Mouse (Mus musculus) liver, embryonic 14.5 days (tissue): Measurements from ENCODE around the gene Pdcd1lg2. TPM values are rescaled to one million over a fixed set of nuclear protein-coding genes. Genes with fewer than 3 reads are reported as not detected.

Source experiments
- ATAC-seq: fragments of 200-750 bp; cut with Nextera tagmentation; 2 replicates; pipeline ENCODE4 v1.8.0; 2017; ENCODE audit warnings: moderate number of reproducible peaks, mild to moderate bottlenecking, moderate library complexity; ENCODE audit not compliant: insufficient read depth
- DNase-seq, 3 experiments: peaks; one replicate each; pipeline ENCODE4 v3.0.0-alpha.2; 2012 to 2013; ENCODE audit warnings: low read depth in 3 of 3, low spot score in 3 of 3
- H3K27ac ChIP-seq: fragments of 300-500 bp; sonication (generic); 2 replicates; pipeline ENCODE4 v1.5.1; 2014; ENCODE audit warnings: moderate library complexity, mild to moderate bottlenecking, control low read depth, inconsistent platforms
- H3K27me3 ChIP-seq: fragments of 300-500 bp; sonication (generic); 2 replicates; pipeline ENCODE4 v1.6.1; 2014; ENCODE audit warnings: mild to moderate bottlenecking, low read length, moderate library complexity; ENCODE audit not compliant: control insufficient read depth, insufficient read depth
- H3K36me3 ChIP-seq: fragments of 300-500 bp; sonication (generic); replicated peaks from 2 replicates; pipeline ENCODE4 v1.6.1; 2014; ENCODE audit warnings: low read depth; ENCODE audit not compliant: control insufficient read depth, insufficient read depth
- H3K4me1 ChIP-seq, 2 experiments: fragments of 200-500 bp in 1 of 2; fragments of 300-500 bp in 1 of 2; sonication (generic) in 1 of 2; replicated peaks; 2 replicates each; pipeline ENCODE4 v1.6.1; 2012 to 2014; ENCODE audit warnings: antibody characterized with exemption in 1 of 2, inconsistent platforms in 1 of 2, low read length in 1 of 2; ENCODE audit not compliant: control insufficient read depth in 2 of 2, insufficient read depth in 2 of 2
- H3K4me2 ChIP-seq: fragments of 300-500 bp; sonication (generic); 2 replicates; pipeline ENCODE4 v1.6.1; 2014; ENCODE audit warnings: low read depth, mild to moderate bottlenecking, control low read depth, moderate library complexity
- H3K4me3 ChIP-seq, 2 experiments: fragments of 200-500 bp in 1 of 2; fragments of 300-500 bp in 1 of 2; sonication (generic) in 1 of 2; 2 replicates each; pipeline ENCODE4 v1.5.1; 2012 to 2014; ENCODE audit warnings: low read depth in 2 of 2, low read length in 2 of 2, mild to moderate bottlenecking in 2 of 2, control low read depth in 1 of 2, inconsistent platforms in 1 of 2, moderate library complexity in 1 of 2; ENCODE audit not compliant: insufficient read depth in 1 of 2
- H3K9ac ChIP-seq: fragments of 300-500 bp; sonication (generic); replicated peaks from 2 replicates; pipeline ENCODE4 v1.6.1; 2014; ENCODE audit warnings: mild to moderate bottlenecking, control low read depth, moderate library complexity
- H3K9me3 ChIP-seq: fragments of 300-500 bp; sonication (generic); 2 replicates; pipeline ENCODE4 v1.6.1; 2016; ENCODE audit warnings: low read length, mixed read lengths; ENCODE audit not compliant: control insufficient read depth
- CTCF ChIP-seq: IDR thresholded peaks from 2 replicates; pipeline ENCODE4 v1.5.1; 2016; ENCODE audit warnings: antibody characterized with exemption, low read depth, control low read depth
- EP300 ChIP-seq: IDR thresholded peaks from 2 replicates; pipeline ENCODE4 v1.6.1; 2016; ENCODE audit warnings: antibody characterized with exemption, low read depth
- WGBS: fragments of 180-500 bp; shearing (Covaris S2); extraction: QIAGEN DNeasy Blood & Tissue Kit; methylation state at CpG from one replicate; pipeline ENCODE4 v1.1.7; 2014; ENCODE audit not compliant: insufficient replicate concordance; 5-methylcytosine and 5-hydroxymethylcytosine counted together
- polyA plus RNA-seq, 2 experiments: library from polyadenylated mRNA; depleted of rRNA in 1 of 2; stranded (reverse) in 1 of 2; unstranded in 1 of 2; fragments of >200 nt; fragmentation: Nextera tagmentation in 1 of 2; extraction: Ambion mirVana in 1 of 2; gene quantifications; 2 replicates each; pipeline versions ENCODE4 v1.2.1 to v1.2.3; 2012 to 2014

The Pdcd1lg2 gene
- polyA plus RNA-seq, 2 experiments: 0.02 TPM; not detected in 1

DNA sequence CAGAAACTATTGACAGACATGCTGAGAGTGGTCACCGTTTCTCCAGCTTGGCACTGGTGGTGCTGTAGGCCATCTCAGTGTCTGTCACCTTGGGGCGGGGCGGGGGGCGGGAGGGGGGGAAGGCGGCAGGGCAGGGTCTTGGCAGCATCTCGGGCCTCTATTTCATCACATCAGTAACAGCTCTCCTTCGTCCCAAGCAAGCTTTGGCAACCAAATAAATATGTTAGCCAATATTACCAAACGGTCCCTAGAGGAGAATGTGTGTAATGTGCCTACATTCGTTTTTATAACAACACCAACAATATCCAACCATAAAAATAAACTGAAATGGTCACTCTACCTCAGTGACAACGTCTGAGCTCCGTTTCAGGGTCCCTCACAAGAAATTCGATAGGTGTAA, 40.6 kb upstream of the Pdcd1lg2 start:
- no peak overlapping the region for H3K27ac ChIP-seq
- no peaks in the 10 kb centered on the region for H3K27me3 ChIP-seq
- no peak overlapping the region for H3K9ac ChIP-seq
- H3K4me2 ChIP-seq: no peak overlapping the region
- H3K4me1 ChIP-seq: peaks cover 13 to 18% of the 10 kb centered on the region in 2 experiments
- no peak overlapping the region for H3K4me3 ChIP-seq
- no peak for TF ChIP-seq CTCF
- TF ChIP-seq EP300: no peak
- no peak for DNase-seq
- 58% methylated on average over 12 of the region's 12 CpGs for WGBS
- no peak for ATAC-seq
- no peaks in the 10 kb centered on the region for H3K9me3 ChIP-seq
- no peaks in the 10 kb centered on the region for H3K36me3 ChIP-seq

DNA sequence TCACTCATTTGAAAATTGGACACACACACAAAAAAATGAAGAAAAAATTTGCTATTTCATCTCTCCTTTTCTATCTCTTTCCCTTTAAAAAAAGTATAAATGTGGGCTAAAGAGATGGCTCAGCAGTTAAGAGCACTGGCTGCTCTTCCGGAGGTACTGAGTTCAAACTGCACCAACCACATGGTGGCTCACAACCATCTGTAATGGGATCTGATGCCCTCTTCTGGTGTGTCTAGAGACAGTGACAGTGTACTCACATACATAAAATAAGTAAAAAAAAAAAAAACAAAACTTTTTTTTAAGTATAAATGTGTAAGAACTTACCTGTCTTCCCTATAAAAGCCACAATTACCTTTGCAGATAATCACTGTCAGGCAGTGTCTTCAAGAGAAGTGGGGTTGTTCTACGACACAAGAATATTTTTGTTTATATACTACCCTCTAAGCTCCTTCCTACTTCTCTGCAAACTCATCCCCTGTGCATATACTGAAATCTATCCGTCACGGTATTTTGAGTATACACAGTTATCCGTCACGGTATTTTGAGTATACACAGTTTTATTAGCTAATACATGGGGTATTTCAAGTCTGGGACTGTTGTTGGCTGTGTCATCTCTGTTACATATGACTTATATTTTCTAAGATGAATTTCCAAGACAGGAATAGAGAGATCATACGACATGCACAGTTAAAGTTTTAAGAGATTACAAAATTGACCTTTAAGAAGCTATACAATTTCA, 40.0 kb upstream of the Pdcd1lg2 start:
- Histone ChIP-seq H3K27ac (no peak overlapping the region), H3K4me3 (no peak overlapping the region), H3K4me2 (no peak overlapping the region), H3K36me3 (no peaks in the 10 kb centered on the region), H3K9me3 (no peaks in the 10 kb centered on the region), H3K9ac (no peak overlapping the region), H3K27me3 (no peaks in the 10 kb centered on the region), H3K4me1 (peaks cover 13 to 18% of the 10 kb centered on the region in 2 experiments)
- 77% methylated on average over 7 of the region's 7 CpGs for WGBS
- no peak for DNase-seq
- TF ChIP-seq EP300 (no peak), CTCF (no peak)
- ATAC-seq: no peak

DNA sequence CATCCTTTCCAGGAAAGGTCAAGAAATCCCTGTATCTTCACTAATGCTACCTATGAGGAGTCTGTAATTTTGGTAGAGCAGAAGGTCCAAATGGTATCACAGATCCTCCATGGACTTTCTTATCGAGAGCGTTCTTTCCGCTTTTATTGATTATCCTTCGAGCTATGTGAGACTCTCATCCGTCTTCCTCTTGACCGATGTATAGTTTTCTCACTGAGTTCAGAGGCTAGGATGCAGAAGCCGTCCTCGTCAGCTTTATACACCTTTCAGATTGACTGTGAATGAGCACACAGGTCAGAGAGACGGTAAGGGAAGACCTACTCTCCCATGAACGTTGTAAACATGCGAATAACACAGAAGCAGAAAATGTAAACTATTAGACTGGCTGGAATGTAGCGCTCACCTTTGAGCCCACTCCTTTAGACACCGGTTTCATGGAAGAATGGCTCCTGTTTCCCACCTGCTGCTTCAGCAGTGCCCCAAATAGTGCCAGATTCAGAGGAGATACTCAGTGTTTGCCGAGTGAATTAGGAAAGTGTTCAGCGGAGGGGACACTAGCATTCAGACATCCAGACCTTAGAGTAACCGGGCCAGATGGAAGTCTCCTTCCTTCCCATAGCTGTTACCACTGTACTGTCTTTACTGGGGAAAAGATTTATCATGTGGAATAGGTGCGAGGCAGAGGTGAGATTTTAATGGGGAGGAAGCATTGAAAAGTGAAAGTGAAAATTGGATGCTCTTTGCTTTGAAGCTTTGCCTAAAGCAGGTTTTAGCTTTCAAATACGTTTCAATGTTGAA, 39.2 kb upstream of the Pdcd1lg2 start:
- H3K27ac ChIP-seq: no peak overlapping the region
- 66% methylated on average over 18 of the region's 18 CpGs for WGBS
- H3K27me3 ChIP-seq: no peaks in the 10 kb centered on the region
- no peaks in the 10 kb centered on the region for H3K36me3 ChIP-seq
- H3K4me3 ChIP-seq: peak overlapping the region in 1 of 2 experiments; percentile 15; a peak in 1 of 4 replicates
- H3K9me3 ChIP-seq: no peaks in the 10 kb centered on the region
- H3K4me1 ChIP-seq: peaks cover 9 to 13% of the 10 kb centered on the region in 2 experiments
- H3K9ac ChIP-seq: no peak overlapping the region; the same call in 1 of the 2 replicates
- no peak for TF ChIP-seq CTCF
- no peak for TF ChIP-seq EP300
- DNase-seq (no peak), ATAC-seq (no peak)
- H3K4me2 ChIP-seq: peak overlapping the region; percentile 37

DNA sequence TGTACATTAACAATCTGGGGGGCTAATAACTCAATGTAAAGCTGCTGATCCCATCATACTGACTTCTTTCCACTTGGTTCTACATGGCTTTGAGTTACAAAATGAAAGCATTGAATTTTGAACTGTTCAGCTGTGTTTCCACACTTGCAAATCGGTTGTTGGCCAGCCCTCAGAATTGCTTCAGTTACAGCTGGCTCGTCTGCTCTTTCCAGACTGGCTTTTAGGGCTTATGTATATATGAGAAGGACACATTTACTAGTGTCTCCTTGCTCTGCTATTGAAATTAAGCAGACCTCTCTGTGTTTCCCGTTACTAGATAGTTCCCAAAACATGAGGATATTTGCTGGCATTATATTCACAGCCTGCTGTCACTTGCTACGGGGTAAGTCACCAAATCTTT, 38.6 kb upstream of the Pdcd1lg2 start:
- Histone ChIP-seq H3K4me2 (peak overlapping the region; percentile 37), H3K4me1 (peaks cover 6 to 11% of the 10 kb centered on the region in 2 experiments), H3K9me3 (no peaks in the 10 kb centered on the region), H3K4me3 (no peak overlapping the region), H3K27ac (no peak overlapping the region), H3K9ac (no peak overlapping the region), H3K36me3 (no peaks in the 10 kb centered on the region), H3K27me3 (no peaks in the 10 kb centered on the region)
- 55% methylated on average over 4 of the region's 4 CpGs for WGBS
- ATAC-seq (no peak), DNase-seq (no peak)
- TF ChIP-seq CTCF: no peak
- no peak for TF ChIP-seq EP300

DNA sequence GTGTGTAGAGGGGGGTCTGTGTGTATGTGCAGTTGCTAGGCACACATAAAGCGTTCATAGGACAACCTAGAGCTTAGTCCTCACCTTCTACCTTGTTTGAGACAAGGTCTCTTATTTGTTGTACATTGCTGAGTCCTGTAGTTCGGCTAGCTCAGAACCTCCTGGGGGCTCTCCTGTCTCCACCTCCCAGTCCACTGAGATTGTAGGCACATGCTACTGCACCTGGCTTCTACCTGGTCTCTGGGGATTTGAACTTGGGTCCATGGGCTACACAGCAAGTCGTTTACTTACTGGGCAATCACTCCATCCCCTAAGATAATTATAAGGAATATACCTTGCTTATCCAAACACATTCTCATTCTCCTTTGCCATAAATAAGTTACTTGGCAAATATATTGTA, 38.1 kb upstream of the Pdcd1lg2 start:
- Histone ChIP-seq H3K9ac (no peak overlapping the region), H3K27ac (no peak overlapping the region), H3K4me1 (peaks cover 3 to 8% of the 10 kb centered on the region in 2 experiments; a peak in 3 of 4 replicates), H3K9me3 (no peaks in the 10 kb centered on the region), H3K4me2 (no peak overlapping the region), H3K4me3 (no peak overlapping the region), H3K27me3 (no peaks in the 10 kb centered on the region), H3K36me3 (no peaks in the 10 kb centered on the region)
- no peak for ATAC-seq
- DNase-seq: no peak
- WGBS: 68% methylated on average over 3 of the region's 3 CpGs
- TF ChIP-seq CTCF (no peak), EP300 (no peak)
